Mouse (Mus musculus) gastrocnemius, adult 2 months (tissue): ENCODE measurements around the gene Olfr509. TPM values are rescaled to one million over a fixed set of nuclear protein-coding genes. Genes with fewer than 3 reads are reported as not detected.
"Not testable (repeated sequence)": the region's sequence is repeated elsewhere in the genome, so short reads cannot be mapped to it uniquely, and the experiment has no call there.

Experiments used
- DNase-seq: peaks from one replicate; pipeline ENCODE4 v3.0.0; 2022
- H3K27ac ChIP-seq: fragments of 200-600 bp; 2 replicates; pipeline ENCODE4 v1.8.1; 2022; ENCODE audit warnings: mild to moderate bottlenecking
- H3K4me3 ChIP-seq: fragments of 200-600 bp; 2 replicates; pipeline ENCODE4 v1.8.1; 2022; ENCODE audit warnings: mild to moderate bottlenecking, moderate library complexity
- CTCF ChIP-seq: fragments of 200-600 bp; IDR thresholded peaks from 2 replicates; pipeline ENCODE4 v1.8.1; 2022; ENCODE audit warnings: antibody characterized with exemption, mild to moderate bottlenecking, moderate library complexity
- intact Hi-C: fragments of 180-260 bp; cut with DNase I; formaldehyde crosslinking; loops from one replicate; pipeline ENCODE4 v1.15.1; 2025
- long read RNA-seq, 2 experiments: library from polyadenylated mRNA; stranded (forward); transcript quantifications; one replicate each; pipeline ENCODE4 v2.0.0; 2021
- total RNA-seq, 2 experiments: library from RNA; stranded (reverse); gene quantifications; 2 replicates each; pipeline ENCODE4 v1.2.3; 2021

Gene Olfr509
- not detected for total RNA-seq
- long read RNA-seq, experiment 1: 0 reads
- long read RNA-seq, experiment 2: 0 reads

DNA sequence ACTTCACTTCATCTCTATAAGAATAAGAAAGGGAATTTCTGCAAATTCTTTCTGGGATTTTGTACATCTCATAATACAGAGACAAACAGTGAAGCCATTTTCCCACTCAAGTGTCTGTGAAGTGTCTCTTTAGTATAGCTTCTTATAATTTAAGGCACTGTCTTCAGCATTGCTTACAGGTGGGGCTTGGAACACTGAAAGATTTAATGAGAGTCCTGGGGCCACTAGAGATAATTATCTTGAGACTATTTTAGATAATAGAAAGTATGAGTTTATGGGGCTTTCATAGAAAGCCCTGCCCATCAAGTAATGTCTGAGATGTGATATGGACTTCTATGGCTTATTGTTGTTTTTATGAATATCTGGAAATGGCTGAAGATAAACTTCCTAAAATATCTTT, at the start of gene Olfr509:
Olfr509 (minus strand) TSS at position 101 of the 400 bp plus-strand sequence.
- DNase-seq: no peak
- H3K4me3 ChIP-seq: no peak within 1 kb of the TSS
- TF ChIP-seq CTCF: no peak
- H3K27ac ChIP-seq: no peak within 1 kb of the TSS
- intact Hi-C loops: no loop called here

DNA sequence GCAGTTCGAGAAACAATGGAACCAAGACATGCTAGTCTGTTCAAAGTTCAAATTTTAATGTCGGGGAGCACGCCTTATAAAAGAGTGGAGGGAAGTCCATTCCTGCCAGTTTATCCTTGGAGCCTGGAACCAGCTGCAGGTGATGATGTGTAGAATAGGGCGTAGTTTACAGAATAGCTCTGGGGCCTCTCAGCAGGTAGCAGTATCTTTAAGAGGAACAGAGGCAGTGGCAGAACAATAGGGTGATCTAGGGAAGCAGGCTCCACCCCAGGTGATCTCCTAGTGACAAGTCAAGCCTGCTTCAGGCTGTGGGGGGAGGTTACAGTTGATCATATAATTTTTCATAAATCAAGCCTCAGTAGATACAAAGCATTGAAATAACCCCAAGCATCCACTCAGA, 27.2 kb upstream of the Olfr509 start:
- DNase-seq: no peak
- intact Hi-C loops: no loop called here
- no peak for TF ChIP-seq CTCF

DNA sequence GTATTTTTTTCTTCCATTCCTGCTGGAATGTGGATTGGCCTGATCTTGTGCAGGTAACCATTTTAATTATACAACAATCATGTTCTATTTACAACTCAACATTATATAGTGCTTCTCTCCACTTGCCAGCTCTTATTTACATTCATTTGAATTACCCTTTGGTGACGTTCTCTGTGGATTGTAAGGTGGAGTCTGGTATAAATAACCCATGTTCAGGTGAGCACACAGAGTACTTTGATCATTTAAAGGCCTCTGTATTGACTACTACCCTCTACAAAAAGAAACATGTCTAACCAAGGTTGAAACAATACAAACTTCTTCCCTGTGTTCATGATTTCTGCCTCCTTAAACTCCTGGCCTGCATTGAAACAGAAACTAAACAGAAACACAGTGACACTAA, 19.4 kb upstream of the Olfr509 start:
- no peak for DNase-seq
- no peak for TF ChIP-seq CTCF
- intact Hi-C loops: no loop called here
- Histone ChIP-seq H3K27ac (no peak overlapping the region), H3K4me3 (no peak overlapping the region)

More for the DNA sequence above, 27.2 kb upstream of the Olfr509 start:
- H3K27ac ChIP-seq: no peak overlapping the region
- no peak overlapping the region for H3K4me3 ChIP-seq

DNA sequence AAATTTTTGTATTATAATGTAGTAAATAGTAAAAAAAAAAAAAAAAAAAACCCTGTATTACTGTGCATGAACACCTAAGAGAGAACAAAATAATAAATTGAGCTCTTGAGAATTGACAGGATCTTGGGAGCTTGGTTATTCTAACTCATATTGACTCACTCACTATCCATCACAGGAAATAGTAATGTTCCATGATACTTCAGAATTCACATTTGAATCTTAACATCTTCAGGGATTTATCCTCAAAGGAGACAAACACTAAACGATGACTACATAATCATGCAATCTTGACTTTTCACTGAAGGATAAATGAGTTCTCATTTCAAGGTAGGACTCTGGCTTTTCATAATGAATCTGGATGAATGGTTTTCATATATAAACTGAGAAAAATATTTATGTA, 14.4 kb upstream of the Olfr509 start, which contains the start of gene Olfr510:
Olfr510 (plus strand) TSS at position 301 of the 400 bp plus-strand sequence.
- H3K4me3 ChIP-seq: no peak within 1 kb of the TSS
- no peak for TF ChIP-seq CTCF
- no peak for DNase-seq
- intact Hi-C loops: no loop called here
- H3K27ac ChIP-seq: no peak within 1 kb of the TSS

DNA sequence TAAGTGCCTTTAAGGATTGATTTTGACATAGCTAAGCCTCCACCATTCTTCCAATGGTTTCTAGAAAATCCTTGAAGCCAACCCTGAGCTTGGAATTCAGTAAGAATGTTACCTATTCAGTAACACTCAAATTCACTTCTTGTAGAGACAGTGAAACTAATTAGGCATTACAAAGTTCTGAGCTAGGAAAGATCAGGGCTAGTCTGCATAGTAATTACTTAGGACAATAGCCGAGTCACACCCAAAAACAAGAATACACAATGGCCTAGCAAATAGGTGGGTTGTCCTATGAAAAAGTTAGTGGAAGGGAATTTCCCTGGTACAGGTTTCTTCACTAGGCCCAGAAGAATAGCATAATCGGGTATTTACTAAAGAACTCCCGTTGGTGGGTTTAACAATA, 10.7 kb upstream of the Olfr509 start:
- intact Hi-C loops: no loop called here
- DNase-seq: no peak
- TF ChIP-seq CTCF: no peak
- H3K27ac ChIP-seq: no peak overlapping the region
- H3K4me3 ChIP-seq: no peak overlapping the region

DNA sequence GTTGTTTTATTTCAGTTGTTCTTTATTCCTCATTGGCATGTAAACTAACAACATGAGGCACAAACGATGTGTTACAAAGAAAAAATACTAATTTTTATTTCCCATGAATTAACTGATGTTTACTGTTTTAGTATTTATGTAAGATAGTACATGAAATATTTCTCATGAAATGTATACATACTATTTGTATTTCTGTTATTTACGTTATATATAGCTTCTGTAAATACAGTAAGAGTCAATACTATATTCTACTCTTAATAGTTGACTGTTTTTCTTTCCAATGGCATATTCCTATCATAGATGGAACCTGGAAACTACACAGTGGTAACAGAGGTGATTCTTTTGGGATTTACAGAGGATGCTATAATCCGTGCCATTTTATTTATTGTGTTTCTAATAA, 22.0 kb downstream of the Olfr509 start, which contains the start of gene Olfr508:
Olfr508 (plus strand) TSS at position 301 of the 400 bp plus-strand sequence.
- no peak for TF ChIP-seq CTCF
- DNase-seq: no peak
- intact Hi-C loops: no loop called here
- Histone ChIP-seq H3K4me3 (no peak within 1 kb of the TSS), H3K27ac (no peak within 1 kb of the TSS)

DNA sequence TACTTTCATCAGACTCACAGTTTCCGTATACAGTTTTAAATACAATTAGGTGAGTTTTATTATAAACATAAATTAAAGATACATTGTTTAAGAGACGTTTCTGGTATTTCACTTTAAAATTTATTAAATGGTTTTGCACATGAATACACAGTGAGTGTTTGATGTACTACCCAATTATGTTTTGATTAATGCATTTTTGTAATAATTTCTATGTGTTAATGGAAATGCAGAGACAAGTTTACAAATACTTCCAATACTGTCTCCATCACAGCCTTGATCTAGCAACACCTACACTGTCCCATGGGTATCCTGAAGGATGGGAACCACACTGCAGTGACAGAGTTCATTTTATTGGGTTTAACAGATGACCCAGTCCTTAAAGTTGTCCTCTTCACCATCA, 30.2 kb downstream of the Olfr509 start, which contains the start of gene Olfr507:
Olfr507 (plus strand) TSS at position 301 of the 400 bp plus-strand sequence.
- intact Hi-C loops: no loop called here
- Histone ChIP-seq H3K4me3 (no peak within 1 kb of the TSS), H3K27ac (no peak within 1 kb of the TSS)
- DNase-seq: no peak
- TF ChIP-seq CTCF: no peak

DNA sequence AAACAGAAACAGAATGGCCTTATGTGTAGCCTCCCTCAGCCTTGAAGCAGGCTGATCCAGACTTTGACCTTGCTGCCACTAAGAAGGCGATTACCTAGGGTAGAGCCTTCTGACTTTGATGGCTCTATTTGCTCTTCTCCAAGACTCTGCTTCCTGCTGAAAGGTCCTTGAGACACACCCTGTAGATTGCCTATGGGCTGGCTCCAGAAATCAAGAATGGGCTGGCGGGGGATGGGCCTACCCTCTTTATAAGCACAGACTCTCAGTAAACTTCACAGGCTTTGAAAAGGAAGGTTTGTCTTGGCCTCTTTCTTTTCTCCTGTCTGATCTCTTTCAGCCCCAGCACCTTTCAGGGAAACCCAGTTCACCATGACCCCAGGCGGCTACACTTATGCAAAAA, 34.9 kb downstream of the Olfr509 start:
- H3K4me3 ChIP-seq, H3K27ac ChIP-seq, intact Hi-C loops, DNase-seq: not testable (repeated sequence)

DNA sequence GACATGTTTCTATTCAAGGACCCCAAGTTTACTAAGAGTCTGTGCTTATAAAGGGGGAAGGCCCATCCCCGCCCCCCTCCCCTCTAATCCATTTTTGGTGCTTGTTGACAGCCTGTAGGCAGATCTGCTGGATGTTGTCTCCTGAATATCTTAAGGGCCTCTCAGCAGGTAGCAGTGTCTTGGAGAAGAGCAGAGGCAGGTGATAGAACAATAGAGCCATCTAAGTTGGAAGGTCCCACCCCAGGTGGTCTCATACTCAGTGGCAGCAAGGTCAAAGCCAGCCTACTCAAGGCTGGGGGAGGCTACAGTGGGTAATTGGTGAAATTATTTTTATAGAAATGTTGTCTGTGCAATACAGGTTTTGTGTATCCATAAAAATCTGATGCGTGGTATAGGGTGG, 37.6 kb downstream of the Olfr509 start:
- H3K4me3 ChIP-seq: no peak overlapping the region
- no peak for DNase-seq
- no peak overlapping the region for H3K27ac ChIP-seq
- no peak for TF ChIP-seq CTCF
- intact Hi-C loops: no loop called here

DNA sequence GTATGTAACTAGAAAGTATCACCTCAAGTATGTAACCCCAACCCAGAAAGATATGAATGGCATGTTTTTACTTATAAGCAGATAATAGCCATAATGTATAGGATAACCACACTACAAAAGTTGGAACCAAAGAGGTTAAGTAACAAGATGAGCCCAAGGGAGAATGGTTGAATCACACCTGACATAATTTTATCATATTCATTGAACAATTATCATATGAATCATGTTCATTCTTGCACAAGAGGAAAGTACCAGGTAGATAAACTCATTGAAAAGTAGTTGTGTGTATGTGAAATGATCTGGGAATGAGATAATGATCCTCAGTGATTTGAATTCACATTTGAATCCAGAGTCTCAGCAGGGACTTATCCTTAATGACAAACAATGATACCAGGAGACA, 41.2 kb downstream of the Olfr509 start, which contains the start of gene Olfr506:
Olfr506 (plus strand) TSS at position 301 of the 400 bp plus-strand sequence.
- intact Hi-C loops: no loop called here
- DNase-seq: no peak
- no peak within 1 kb of the TSS for H3K27ac ChIP-seq
- no peak for TF ChIP-seq CTCF
- H3K4me3 ChIP-seq: no peak within 1 kb of the TSS

DNA sequence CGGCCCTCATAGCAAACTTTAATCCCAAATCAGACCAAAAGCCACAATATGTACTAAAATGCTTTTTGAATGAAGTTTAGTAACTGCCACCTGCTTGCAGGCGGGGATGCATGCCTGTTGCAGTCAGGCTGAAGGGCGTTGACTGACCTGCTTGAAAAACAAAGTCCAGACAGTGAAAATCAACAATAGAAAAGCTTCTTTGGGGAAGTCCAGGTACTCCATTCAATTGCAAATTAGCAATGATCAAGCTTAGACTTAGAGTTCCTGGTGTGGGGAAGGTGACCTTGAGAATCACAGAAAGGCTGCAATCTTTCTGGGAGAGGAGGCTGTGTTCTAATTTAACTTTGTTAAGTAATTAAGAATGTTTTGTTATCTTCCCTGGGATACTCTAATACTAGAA, 49.8 kb downstream of the Olfr509 start:
- H3K27ac ChIP-seq, DNase-seq, intact Hi-C loops, H3K4me3 ChIP-seq: not testable (repeated sequence)

Other genes starting within 250 kb of the Olfr509 start
- not detected for gene Olfr497, start 231.5 kb downstream of the Olfr509 start, total RNA-seq
- not detected for gene Olfr498, start 186.6 kb downstream of the Olfr509 start, total RNA-seq
- not detected for gene Olfr502, start 126.8 kb downstream of the Olfr509 start, total RNA-seq
- gene Olfr503, start 107.4 kb downstream of the Olfr509 start, total RNA-seq: not detected
- not detected for gene Olfr504, start 86.1 kb downstream of the Olfr509 start, total RNA-seq
- gene Olfr506, start 41.1 kb downstream of the Olfr509 start, total RNA-seq: not detected
- gene Olfr507, start 30.1 kb downstream of the Olfr509 start, total RNA-seq: not detected
- not detected for gene Olfr508, start 21.9 kb downstream of the Olfr509 start, total RNA-seq
- not detected for gene Olfr510, start 14.5 kb upstream of the Olfr509 start, total RNA-seq
- gene Olfr512, start 61.4 kb upstream of the Olfr509 start, total RNA-seq: not detected
- not detected for gene Olfr513, start 99.1 kb upstream of the Olfr509 start, total RNA-seq
- not detected for gene Olfr514, start 174.1 kb upstream of the Olfr509 start, total RNA-seq
- not detected for gene Olfr516, start 198.6 kb upstream of the Olfr509 start, total RNA-seq
- gene Olfr517, start 220.5 kb upstream of the Olfr509 start, total RNA-seq: not detected
- gene Olfr518, start 233.1 kb upstream of the Olfr509 start, total RNA-seq: not detected
- gene Olfr519, start 242.5 kb upstream of the Olfr509 start, total RNA-seq: not detected